Mouse (Mus musculus): ENCODE measurements around the gene Neo1. TPM values are rescaled to one million over a fixed set of nuclear protein-coding genes. Genes with fewer than 3 reads are reported as not detected.

Neo1 gene
- total RNA-seq, 1 experiment: 35.7 TPM

DNA sequence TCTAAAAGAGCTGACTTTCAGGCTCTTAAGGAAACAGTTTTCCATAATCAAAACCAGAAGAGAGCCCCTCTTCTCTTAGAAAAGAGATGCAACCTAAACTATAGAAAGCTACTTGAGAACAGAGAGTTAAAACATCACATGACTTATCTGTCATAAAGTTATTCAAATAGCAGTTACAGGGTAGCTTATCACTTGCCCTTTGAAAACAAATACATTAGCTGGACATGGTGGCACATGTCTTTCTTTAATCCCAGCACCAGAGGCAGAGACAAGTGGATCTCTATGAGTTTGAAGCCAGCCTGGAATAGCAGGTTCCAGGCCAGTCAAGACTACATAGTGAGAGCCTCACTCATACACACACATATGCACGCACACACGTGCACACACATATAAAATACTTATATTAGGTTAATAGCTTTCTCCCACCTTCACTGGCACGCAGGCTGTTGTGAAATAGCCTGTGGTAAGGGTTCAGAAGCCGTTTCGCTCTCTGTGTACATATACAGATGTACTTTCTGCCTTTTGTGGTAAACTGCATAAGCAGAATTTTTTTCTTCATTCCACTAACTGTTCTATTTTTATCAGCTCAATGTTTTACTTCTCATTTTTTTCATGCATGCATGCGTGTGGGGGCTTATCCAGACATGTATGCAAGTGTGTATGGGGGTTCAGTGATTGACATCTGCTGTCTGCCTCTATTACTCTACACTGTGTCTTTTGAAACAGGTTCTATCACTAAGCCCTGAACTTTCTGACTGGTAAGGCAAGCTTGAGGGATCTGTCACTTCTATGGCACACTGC is 144.2 kb downstream of the Neo1 start:
- in situ Hi-C loops (cut with MboI; ENCODE audit: low sequenced_read_pairs in 2 of 2, unreplicated experiment in 2 of 2): no loop called here
- Histone ChIP-seq H3K4me3 (ENCODE audit: insufficient read depth in 1 of 2, low read depth in 1 of 2, low read length in 2 of 2, poor library complexity in 1 of 2, severe bottlenecking in 1 of 2) (no peak overlapping the region), H3K36me3 (ENCODE audit: control insufficient read depth, insufficient read depth, low read length, poor library complexity, severe bottlenecking) (peaks cover 4% of the 10 kb centered on the region), H3K9me3 (ENCODE audit: control insufficient read depth, insufficient read depth, low read depth, low read length) (no peaks in the 10 kb centered on the region), H3K4me1 (ENCODE audit: control insufficient read depth in 2 of 2, insufficient read depth in 2 of 2, low read length in 2 of 2, poor library complexity in 1 of 2) (no peaks in the 10 kb centered on the region), H3K27ac (ENCODE audit: insufficient read depth, low read depth, low read length, poor library complexity, severe bottlenecking) (no peak overlapping the region), H3K9ac (ENCODE audit: insufficient read depth, low read depth, low read length, poor library complexity, severe bottlenecking) (no peak overlapping the region)
- no peak for TF ChIP-seq ZC3H11A (IDR thresholded peaks at IDR 0.05; ENCODE audit: borderline replicate concordance, low read depth, low read length)
- no peak for TF ChIP-seq CHD2 (IDR thresholded peaks at IDR 0.05; ENCODE audit: low read depth, low read length)
- TF ChIP-seq MAFK (IDR thresholded peaks at IDR 0.05; ENCODE audit: insufficient read depth, low read depth, low read length): no peak
- TF ChIP-seq ZNF384 (IDR thresholded peaks at IDR 0.05; ENCODE audit: low read depth, low read length): no peak
- TF ChIP-seq HCFC1 (IDR thresholded peaks at IDR 0.05; ENCODE audit: borderline replicate concordance, insufficient read depth, low read length): no peak
- DNase-seq (ENCODE audit: low read depth, low spot score): no peak

DNA sequence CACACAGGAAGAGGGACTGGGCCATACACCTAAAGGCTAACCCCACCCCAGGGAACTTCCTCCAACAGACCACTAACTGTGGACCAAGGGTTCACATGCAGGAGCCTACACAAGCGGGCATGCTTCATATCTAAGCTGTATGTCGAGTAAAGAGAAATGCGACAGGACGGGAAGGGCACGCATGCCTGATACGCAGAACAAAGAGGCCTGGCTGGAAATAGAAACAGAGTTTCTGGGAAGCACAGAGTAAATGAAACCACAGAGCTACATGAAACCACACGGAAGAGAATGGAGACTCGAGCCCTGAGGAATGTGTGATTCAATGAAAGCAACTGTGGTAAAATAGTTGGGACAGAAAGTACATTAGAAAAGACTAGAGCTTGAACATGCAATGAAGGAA is 145.3 kb downstream of the Neo1 start:
- peaks cover 4% of the 10 kb centered on the region for H3K36me3 ChIP-seq (ENCODE audit: control insufficient read depth, insufficient read depth, low read length, poor library complexity, severe bottlenecking)

DNA sequence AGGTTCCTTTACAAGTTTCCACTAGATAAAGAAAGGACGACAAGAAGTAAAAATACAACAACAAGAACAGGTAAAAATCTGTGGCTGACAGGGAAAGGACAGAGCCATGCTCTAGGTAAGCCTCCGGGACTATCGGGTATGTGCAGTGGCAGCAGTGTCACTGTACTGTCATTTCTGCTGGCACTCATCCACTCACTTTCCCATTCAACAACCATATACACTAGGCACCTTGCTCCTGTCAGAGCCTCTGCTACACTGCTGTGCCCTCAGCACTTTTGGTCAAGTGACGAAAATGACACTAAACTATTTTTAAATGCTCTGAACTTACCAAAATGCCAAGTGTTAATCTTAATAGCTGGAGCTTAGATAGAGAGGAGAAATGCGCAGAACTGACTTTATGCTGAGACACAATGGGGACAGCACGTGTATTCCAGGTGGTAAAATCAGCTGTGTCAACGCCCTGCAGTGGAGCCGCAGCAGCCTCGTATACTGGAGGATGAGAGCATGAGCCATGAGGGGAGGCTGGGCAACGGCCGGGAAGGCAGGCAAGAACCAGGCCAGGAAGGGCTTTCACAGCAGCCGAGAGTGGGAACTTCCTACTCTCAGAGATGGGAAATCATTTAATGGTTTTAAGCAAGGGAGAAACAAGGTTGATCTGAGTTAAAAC is 146.3 kb downstream of the Neo1 start:
- in situ Hi-C loops (cut with MboI; ENCODE audit: low sequenced_read_pairs in 2 of 2, unreplicated experiment in 2 of 2): no loop called here
- Histone ChIP-seq H3K27ac (ENCODE audit: insufficient read depth, low read depth, low read length, poor library complexity, severe bottlenecking) (no peak overlapping the region), H3K36me3 (ENCODE audit: control insufficient read depth, insufficient read depth, low read length, poor library complexity, severe bottlenecking) (peaks cover 4% of the 10 kb centered on the region), H3K9me3 (ENCODE audit: control insufficient read depth, insufficient read depth, low read depth, low read length) (no peaks in the 10 kb centered on the region), H3K4me3 (ENCODE audit: insufficient read depth in 1 of 2, low read depth in 1 of 2, low read length in 2 of 2, poor library complexity in 1 of 2, severe bottlenecking in 1 of 2) (no peak overlapping the region), H3K4me1 (ENCODE audit: control insufficient read depth in 2 of 2, insufficient read depth in 2 of 2, low read length in 2 of 2, poor library complexity in 1 of 2) (no peaks in the 10 kb centered on the region), H3K9ac (ENCODE audit: insufficient read depth, low read depth, low read length, poor library complexity, severe bottlenecking) (no peak overlapping the region)
- TF ChIP-seq CHD2 (IDR thresholded peaks at IDR 0.05; ENCODE audit: low read depth, low read length): no peak
- TF ChIP-seq ZC3H11A (IDR thresholded peaks at IDR 0.05; ENCODE audit: borderline replicate concordance, low read depth, low read length): no peak
- TF ChIP-seq HCFC1 (IDR thresholded peaks at IDR 0.05; ENCODE audit: borderline replicate concordance, insufficient read depth, low read length): no peak
- TF ChIP-seq ZNF384 (IDR thresholded peaks at IDR 0.05; ENCODE audit: low read depth, low read length): no peak
- TF ChIP-seq MAFK (IDR thresholded peaks at IDR 0.05; ENCODE audit: insufficient read depth, low read depth, low read length): no peak
- no peak for DNase-seq (ENCODE audit: low read depth, low spot score)

More for the DNA sequence above, 145.3 kb downstream of the Neo1 start:
- Histone ChIP-seq H3K4me1 (ENCODE audit: control insufficient read depth in 2 of 2, insufficient read depth in 2 of 2, low read length in 2 of 2, poor library complexity in 1 of 2) (no peaks in the 10 kb centered on the region), H3K9me3 (ENCODE audit: control insufficient read depth, insufficient read depth, low read depth, low read length) (no peaks in the 10 kb centered on the region), H3K9ac (ENCODE audit: insufficient read depth, low read depth, low read length, poor library complexity, severe bottlenecking) (no peak overlapping the region), H3K27ac (ENCODE audit: insufficient read depth, low read depth, low read length, poor library complexity, severe bottlenecking) (no peak overlapping the region), H3K4me3 (ENCODE audit: insufficient read depth in 1 of 2, low read depth in 1 of 2, low read length in 2 of 2, poor library complexity in 1 of 2, severe bottlenecking in 1 of 2) (no peak overlapping the region)
- DNase-seq (ENCODE audit: low read depth, low spot score): no peak
- in situ Hi-C loops (cut with MboI; ENCODE audit: low sequenced_read_pairs in 2 of 2, unreplicated experiment in 2 of 2): no loop called here
- TF ChIP-seq ZC3H11A (IDR thresholded peaks at IDR 0.05; ENCODE audit: borderline replicate concordance, low read depth, low read length): no peak
- no peak for TF ChIP-seq MAFK (IDR thresholded peaks at IDR 0.05; ENCODE audit: insufficient read depth, low read depth, low read length)
- TF ChIP-seq ZNF384 (IDR thresholded peaks at IDR 0.05; ENCODE audit: low read depth, low read length): no peak
- TF ChIP-seq CHD2 (IDR thresholded peaks at IDR 0.05; ENCODE audit: low read depth, low read length): no peak
- TF ChIP-seq HCFC1 (IDR thresholded peaks at IDR 0.05; ENCODE audit: borderline replicate concordance, insufficient read depth, low read length): no peak

DNA sequence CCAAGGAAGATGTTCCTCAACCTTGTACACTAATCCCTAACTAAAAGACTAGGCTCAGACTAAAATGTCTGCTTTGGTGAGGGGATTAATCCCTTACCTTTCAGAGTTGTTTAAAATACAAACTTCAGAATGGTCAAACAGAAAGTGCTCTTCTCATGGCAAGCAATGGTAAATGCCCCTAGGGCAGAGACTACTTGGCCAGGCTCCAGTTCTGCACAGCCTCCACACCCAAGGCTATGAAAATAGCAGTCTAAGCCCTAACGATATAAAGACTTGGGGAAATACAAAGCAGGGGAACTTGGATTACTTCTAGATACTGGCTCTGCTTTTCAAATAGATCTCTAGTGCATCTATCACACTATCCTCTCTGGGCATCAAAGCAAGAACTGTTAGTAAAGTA is 153.6 kb downstream of the Neo1 start:
- TF ChIP-seq MAFK (IDR thresholded peaks at IDR 0.05; ENCODE audit: insufficient read depth, low read depth, low read length): no peak
- TF ChIP-seq HCFC1 (IDR thresholded peaks at IDR 0.05; ENCODE audit: borderline replicate concordance, insufficient read depth, low read length): no peak
- TF ChIP-seq CHD2 (IDR thresholded peaks at IDR 0.05; ENCODE audit: low read depth, low read length): no peak
- DNase-seq (ENCODE audit: low read depth, low spot score): no peak
- H3K27ac ChIP-seq (ENCODE audit: insufficient read depth, low read depth, low read length, poor library complexity, severe bottlenecking): no peak overlapping the region
- H3K4me1 ChIP-seq (ENCODE audit: control insufficient read depth in 2 of 2, insufficient read depth in 2 of 2, low read length in 2 of 2, poor library complexity in 1 of 2): no peaks in the 10 kb centered on the region
- peaks cover 9% of the 10 kb centered on the region for H3K36me3 ChIP-seq (ENCODE audit: control insufficient read depth, insufficient read depth, low read length, poor library complexity, severe bottlenecking)
- in situ Hi-C loops (cut with MboI; ENCODE audit: low sequenced_read_pairs in 2 of 2, unreplicated experiment in 2 of 2): no loop called here
- H3K9ac ChIP-seq (ENCODE audit: insufficient read depth, low read depth, low read length, poor library complexity, severe bottlenecking): no peak overlapping the region
- no peaks in the 10 kb centered on the region for H3K9me3 ChIP-seq (ENCODE audit: control insufficient read depth, insufficient read depth, low read depth, low read length)
- H3K4me3 ChIP-seq (ENCODE audit: insufficient read depth in 1 of 2, low read depth in 1 of 2, low read length in 2 of 2, poor library complexity in 1 of 2, severe bottlenecking in 1 of 2): no peak overlapping the region

Data from ES-E14 (cell line).